Comparison of ENCODE assay signal across 8 mouse cellular contexts in the genomic region with DNA sequence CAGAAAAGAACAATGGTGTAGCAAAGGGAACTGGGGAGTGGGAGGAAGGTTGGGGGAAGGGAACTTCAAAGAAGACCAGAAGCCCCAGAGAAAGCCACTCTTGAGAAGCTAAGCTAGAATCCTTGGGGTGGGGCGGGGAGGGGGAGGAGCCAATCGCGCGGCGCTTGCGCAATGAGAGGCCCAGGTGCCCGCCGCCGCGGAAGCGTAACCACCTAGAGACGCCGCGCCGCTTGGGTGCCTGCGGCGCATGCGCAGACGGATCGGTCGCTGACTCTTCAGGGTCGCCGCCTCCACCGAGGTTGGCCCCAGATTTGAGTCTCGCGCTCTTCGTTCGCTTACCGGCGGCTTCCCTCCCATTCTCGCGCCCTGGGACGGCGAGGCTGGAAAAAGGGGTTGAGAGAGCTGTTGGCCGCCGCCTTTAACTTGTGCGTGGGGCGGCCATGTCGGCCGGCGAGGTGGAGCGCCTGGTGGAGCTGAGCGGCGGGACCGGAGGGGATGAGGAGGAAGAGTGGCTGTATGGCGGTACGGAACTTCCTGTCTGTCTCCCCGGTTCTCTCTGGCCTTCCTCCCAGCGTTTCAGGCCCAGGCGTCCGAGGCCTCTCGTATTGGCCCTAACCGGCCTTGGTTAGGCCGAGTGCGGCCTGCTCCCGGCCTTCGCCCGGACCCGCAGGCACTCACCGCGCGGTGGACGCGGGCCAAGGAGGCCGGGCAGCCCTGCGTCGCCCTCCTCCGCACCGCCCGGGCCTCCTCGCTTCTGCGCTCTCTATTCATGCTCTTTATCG. TPM values are rescaled to one million over a fixed set of nuclear protein-coding genes. Genes with fewer than 3 reads are reported as not detected.
A peak's percentile ranks its signal among the peaks of the same experiment; 100 is the strongest.
DNase-seq lines count a peak whose midpoint lies in the region; ATAC-seq lines count a peak whose summit lies in the region.

A gene (plus strand): TSS at position 210 of the 782 bp plus-strand sequence.

- H3K4me2 ChIP-seq in intestine, embryonic 14.5 days (ENCODE audit: low read length) = peak within 1 kb of the TSS; percentile 64

- H3K4me1 ChIP-seq in intestine, embryonic 14.5 days (replicated peaks; ENCODE audit: control insufficient read depth, insufficient read depth, low read length) = peaks cover 10% of the 10 kb centered on the region; the same call in 1 of the 2 replicates

- no peaks in the 10 kb centered on the region for H3K27me3 ChIP-seq in intestine, embryonic 14.5 days (replicated peaks; ENCODE audit: control insufficient read depth, insufficient read depth, low read length)

- no peaks in the 10 kb centered on the region for H3K9me3 ChIP-seq in intestine, embryonic 14.5 days (ENCODE audit: control insufficient read depth, low read length)

- H3K4me3 ChIP-seq in intestine, embryonic 14.5 days (ENCODE audit: low read depth, low read length) = peak within 1 kb of the TSS; percentile 78

- H3K9ac ChIP-seq in intestine, embryonic 14.5 days (ENCODE audit: low read length) = peak within 1 kb of the TSS; percentile 88

- peak; percentile 92 to 97 for DNase-seq in adrenal gland, adult (ENCODE audit: inconsistent age in 2 of 2, low spot score in 1 of 2)
- peak; percentile 98 for DNase-seq in embryo, embryonic 10.5 days (ENCODE audit: low spot score)
- DNase-seq in gastrocnemius, postnatal 25 days = peak; percentile 88
- peak; percentile 98 for DNase-seq in intestine, embryonic 14.5 days (ENCODE audit: low spot score)
- DNase-seq in left cerebral cortex, postnatal 14 days (ENCODE audit: low spot score in 2 of 2) = peak; percentile 92 to 95
- peak; percentile 97 for DNase-seq in mesoderm, embryonic 11.5 days (ENCODE audit: low read depth, low spot score)
- DNase-seq in right cerebral cortex, postnatal 36 days (ENCODE audit: low spot score in 2 of 2) = peak; percentile 88 to 89
- peak; percentile 95 for DNase-seq in yolk sac, embryonic 10.5 days (ENCODE audit: low spot score)

- ATAC-seq in intestine, embryonic 14.5 days (replicated peaks; ENCODE audit: low FRiP score, low TSS enrichment, low read depth) = peak; percentile 90

- intact Hi-C loops in left cerebral cortex, postnatal 14 days (cut with DNase I) = no loop called here

- H3K36me3 ChIP-seq in intestine, embryonic 14.5 days (ENCODE audit: control insufficient read depth, insufficient read depth, low read length) = peaks cover 15% of the 10 kb centered on the region; the same call in 1 of the 2 replicates

- H3K27ac ChIP-seq in intestine, embryonic 14.5 days (ENCODE audit: low read depth) = peak within 1 kb of the TSS; percentile 93

- under 1% methylated on average over 73 of the region's 73 CpGs for WGBS in intestine, embryonic 14.5 days

RNA-seq across cellular contexts. Expression of the gene that starts here (rescaled TPM):
- total RNA-seq in gastrocnemius, postnatal 25 days (2021) = 10 to 100 TPM; 16.8 to 17.6 TPM
- 76.1 and 84.1 TPM in 2 replicates for polyA plus RNA-seq in intestine, embryonic 14.5 days (2014; fragmentation: Nextera tagmentation; extraction: Ambion mirVana)
- 10 to 100 TPM; 64.5 to 64.6 TPM for total RNA-seq in left cerebral cortex, postnatal 14 days (2021)

Comparison
In these comparisons a context has a peak if more than half of its experiments do, and no peak if none do; other contexts are left out.
1. Peak in every context shown above with its lines: DNase-seq, ATAC-seq, H3K4me3 ChIP-seq and H3K27ac ChIP-seq.